Mouse (Mus musculus): ENCODE data around the gene 4930556J24Rik. TPM values are rescaled to one million over a fixed set of nuclear protein-coding genes. Genes with fewer than 3 reads are reported as not detected.

The 4930556J24Rik gene
- polyA plus RNA-seq, 1 experiment from 2014 or later, result 0.17 TPM

- H3K9ac ChIP-seq, result no peak overlapping the region
- no peaks in the 10 kb centered on the region for H3K9me3 ChIP-seq
- H3K36me3 ChIP-seq, result no peaks in the 10 kb centered on the region
- WGBS, result 86% methylated on average over 4 of the region's 4 CpGs
- no peak for ATAC-seq (ENCODE audit: low read depth)
- H3K4me1 ChIP-seq (replicated peaks), result peaks cover 18% of the 10 kb centered on the region
- no peaks in the 10 kb centered on the region for H3K27me3 ChIP-seq
- H3K4me2 ChIP-seq, result no peak overlapping the region
- H3K27ac ChIP-seq (replicated peaks), result no peak overlapping the region
- no peak overlapping the region for H3K4me3 ChIP-seq
These were observed 41.4 kb downstream of the 4930556J24Rik start for GRCm38 (mm10) chr11:3935135-3935534.

GRCm38 (mm10) chr11:3933756-3934285, 42.8 kb downstream of the 4930556J24Rik start:
- Histone ChIP-seq H3K27me3 (no peaks in the 10 kb centered on the region), H3K4me1 (replicated peaks) (peaks cover 18% of the 10 kb centered on the region), H3K36me3 (no peaks in the 10 kb centered on the region), H3K27ac (replicated peaks) (no peak overlapping the region), H3K9me3 (no peaks in the 10 kb centered on the region), H3K4me3 (no peak overlapping the region), H3K4me2 (no peak overlapping the region), H3K9ac (no peak overlapping the region)
- WGBS, result 91% methylated on average over 9 of the region's 9 CpGs
- ATAC-seq (ENCODE audit: low read depth), result no peak

- ATAC-seq (ENCODE audit: low read depth), result peak; percentile 73; the same call in 1 of the 2 replicates
- Histone ChIP-seq H3K9ac (peak within 1 kb of the TSS; percentile 66), H3K27me3 (no peaks in the 10 kb centered on the region), H3K4me1 (replicated peaks) (peaks cover 18% of the 10 kb centered on the region), H3K27ac (replicated peaks) (no peak within 1 kb of the TSS), H3K4me3 (peak within 1 kb of the TSS; percentile 44), H3K9me3 (no peaks in the 10 kb centered on the region), H3K4me2 (peak within 1 kb of the TSS; percentile 68), H3K36me3 (peaks cover 4% of the 10 kb centered on the region; the same call in 1 of the 2 replicates)
- under 1% methylated on average over 25 of the region's 26 CpGs for WGBS
These were observed 44.9 kb downstream of the 4930556J24Rik start, which contains the start of gene Tcn2 for GRCm38 (mm10) chr11:3931511-3932211. Tcn2 (minus strand) TSS chr11:3932159.

GRCm38 (mm10) chr11:3930931-3931330, 45.6 kb downstream of the 4930556J24Rik start:
- Histone ChIP-seq H3K27me3 (no peaks in the 10 kb centered on the region), H3K4me2 (peak overlapping the region; percentile 68), H3K36me3 (peaks cover 10% of the 10 kb centered on the region; the same call in 1 of the 2 replicates), H3K4me3 (peak overlapping the region; percentile 44), H3K9me3 (no peaks in the 10 kb centered on the region), H3K27ac (replicated peaks) (no peak overlapping the region), H3K4me1 (replicated peaks) (peaks cover 18% of the 10 kb centered on the region), H3K9ac (peak overlapping the region; percentile 66)
- 22% methylated on average over 6 of the region's 6 CpGs for WGBS
- peak; percentile 15; the same call in 1 of the 2 replicates for ATAC-seq (ENCODE audit: low read depth)

- H3K9ac ChIP-seq, result no peak overlapping the region
- H3K9me3 ChIP-seq, result no peaks in the 10 kb centered on the region
- peaks cover 18% of the 10 kb centered on the region for H3K4me1 ChIP-seq (replicated peaks)
- no peak overlapping the region for H3K27ac ChIP-seq (replicated peaks)
- no peaks in the 10 kb centered on the region for H3K27me3 ChIP-seq
- H3K4me2 ChIP-seq, result no peak overlapping the region
- ATAC-seq (ENCODE audit: low read depth), result no peak
- H3K4me3 ChIP-seq, result no peak overlapping the region
- H3K36me3 ChIP-seq, result peaks cover 13% of the 10 kb centered on the region; the same call in 1 of the 2 replicates
- WGBS, result 86% methylated on average over 4 of the region's 4 CpGs
These were observed 46.6 kb downstream of the 4930556J24Rik start for GRCm38 (mm10) chr11:3930019-3930418.

- no peak overlapping the region for H3K9ac ChIP-seq
- 93% methylated on average over 10 of the region's 10 CpGs for WGBS
- H3K9me3 ChIP-seq, result no peaks in the 10 kb centered on the region
- H3K4me3 ChIP-seq, result no peak overlapping the region
- H3K27me3 ChIP-seq, result no peaks in the 10 kb centered on the region
- no peak overlapping the region for H3K4me2 ChIP-seq
- H3K4me1 ChIP-seq (replicated peaks), result peaks cover 5% of the 10 kb centered on the region
- no peak for ATAC-seq (ENCODE audit: low read depth)
- H3K36me3 ChIP-seq, result peaks cover 33% of the 10 kb centered on the region
- no peak overlapping the region for H3K27ac ChIP-seq (replicated peaks)
These were observed 50.7 kb downstream of the 4930556J24Rik start for GRCm38 (mm10) chr11:3925916-3926315.

- Histone ChIP-seq H3K36me3 (peaks cover 33% of the 10 kb centered on the region), H3K4me3 (no peak overlapping the region), H3K4me1 (replicated peaks) (no peaks in the 10 kb centered on the region; the same call in 1 of the 2 replicates), H3K27ac (replicated peaks) (no peak overlapping the region), H3K9ac (no peak overlapping the region), H3K27me3 (no peaks in the 10 kb centered on the region), H3K9me3 (no peaks in the 10 kb centered on the region), H3K4me2 (no peak overlapping the region)
- no peak for ATAC-seq (ENCODE audit: low read depth)
- WGBS, result 95% methylated on average over 6 of the region's 6 CpGs
These were observed 53.8 kb downstream of the 4930556J24Rik start for GRCm38 (mm10) chr11:3922731-3923130.

GRCm38 (mm10) chr11:3922115-3922514, 54.5 kb downstream of the 4930556J24Rik start:
- Histone ChIP-seq H3K27ac (replicated peaks) (no peak overlapping the region), H3K9ac (no peak overlapping the region), H3K4me2 (no peak overlapping the region), H3K9me3 (no peaks in the 10 kb centered on the region), H3K4me1 (replicated peaks) (no peaks in the 10 kb centered on the region; the same call in 1 of the 2 replicates), H3K4me3 (no peak overlapping the region), H3K36me3 (peaks cover 33% of the 10 kb centered on the region), H3K27me3 (no peaks in the 10 kb centered on the region)
- 93% methylated on average over 9 of the region's 9 CpGs for WGBS
- no peak for ATAC-seq (ENCODE audit: low read depth)

- no peaks in the 10 kb centered on the region for H3K27me3 ChIP-seq
- peaks cover 27% of the 10 kb centered on the region for H3K36me3 ChIP-seq
- H3K4me3 ChIP-seq, result no peak overlapping the region
- no peaks in the 10 kb centered on the region; the same call in 1 of the 2 replicates for H3K4me1 ChIP-seq (replicated peaks)
- H3K9ac ChIP-seq, result no peak overlapping the region
- H3K4me2 ChIP-seq, result no peak overlapping the region
- WGBS, result 28% methylated on average over 8 of the region's 8 CpGs
- H3K9me3 ChIP-seq, result no peaks in the 10 kb centered on the region
- ATAC-seq (ENCODE audit: low read depth), result peak; percentile 15; the same call in 1 of the 2 replicates
- no peak overlapping the region for H3K27ac ChIP-seq (replicated peaks)
These were observed 55.2 kb downstream of the 4930556J24Rik start for GRCm38 (mm10) chr11:3921281-3921850.

GRCm38 (mm10) chr11:3920476-3920875, 56.1 kb downstream of the 4930556J24Rik start:
- Histone ChIP-seq H3K9ac (no peak overlapping the region), H3K36me3 (peaks cover 21% of the 10 kb centered on the region), H3K27ac (replicated peaks) (no peak overlapping the region), H3K4me3 (no peak overlapping the region), H3K4me1 (replicated peaks) (no peaks in the 10 kb centered on the region; the same call in 1 of the 2 replicates), H3K4me2 (no peak overlapping the region), H3K27me3 (no peaks in the 10 kb centered on the region), H3K9me3 (no peaks in the 10 kb centered on the region)
- 88% methylated on average over 7 of the region's 7 CpGs for WGBS
- ATAC-seq (ENCODE audit: low read depth), result no peak

GRCm38 (mm10) chr11:3918738-3919137, 57.8 kb downstream of the 4930556J24Rik start:
- Histone ChIP-seq H3K9ac (no peak overlapping the region), H3K4me1 (replicated peaks) (peaks cover 10% of the 10 kb centered on the region), H3K4me3 (no peak overlapping the region), H3K36me3 (peaks cover 10% of the 10 kb centered on the region), H3K4me2 (no peak overlapping the region), H3K9me3 (no peaks in the 10 kb centered on the region), H3K27me3 (no peaks in the 10 kb centered on the region), H3K27ac (replicated peaks) (no peak overlapping the region)
- 79% methylated on average over 1 of the region's 1 CpGs for WGBS
- ATAC-seq (ENCODE audit: low read depth), result no peak

Data from neural tube, embryonic 13.5 days (tissue).